Mouse (Mus musculus) T-cell, adult 2 months (primary cell): ENCODE data around the gene Nol4l.

Source experiments
- DNase-seq: peaks from one replicate; pipeline ENCODE4 v3.0.0; 2022; ENCODE audit warnings: low spot score

Nol4l gene

DNA sequence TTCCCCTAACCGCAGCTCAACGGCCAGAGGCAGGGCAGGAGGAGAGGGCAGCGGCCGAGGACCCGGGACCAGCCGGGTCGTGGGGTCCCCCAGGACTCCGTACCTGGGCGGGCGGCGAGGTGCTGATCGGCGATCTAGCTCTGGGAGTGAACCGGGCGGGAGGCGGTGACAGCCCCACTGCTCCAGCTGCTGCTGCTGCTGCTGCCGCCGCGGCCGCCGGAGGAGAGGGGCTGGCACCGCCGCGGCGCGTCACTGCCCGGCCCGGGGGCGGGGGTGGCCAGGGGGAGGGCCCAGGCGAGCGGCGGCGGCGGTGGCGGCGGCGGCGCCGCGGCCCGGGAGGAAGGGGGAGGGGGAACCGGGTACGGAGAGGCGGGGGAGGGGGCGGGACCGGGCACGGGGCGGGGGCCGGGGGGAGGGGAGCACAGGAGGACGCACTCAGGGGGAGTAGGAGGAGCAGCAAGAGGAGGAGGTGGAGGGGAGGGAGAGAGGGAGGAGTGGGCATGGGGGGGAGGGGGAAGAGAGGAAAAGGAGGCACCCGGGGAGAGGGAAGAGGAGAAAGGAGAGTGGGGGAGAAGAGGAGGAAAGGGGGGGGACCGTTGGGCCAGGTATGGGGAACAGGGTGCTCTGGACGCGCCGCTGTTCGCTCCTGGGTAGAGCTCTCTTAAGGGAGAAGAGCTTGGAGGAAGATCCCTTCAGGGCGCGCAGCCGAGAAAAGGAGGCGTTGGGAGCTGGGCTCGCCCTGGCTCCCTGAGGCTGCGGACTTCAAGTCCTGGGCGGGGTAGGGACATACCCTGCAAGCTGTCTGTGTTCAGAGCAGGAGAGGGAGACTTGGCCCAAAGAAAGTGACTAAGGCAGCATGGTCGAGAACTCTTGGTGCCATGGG is 85.3 kb downstream of the Nol4l start:
- DNase-seq: peak; percentile 45

DNA sequence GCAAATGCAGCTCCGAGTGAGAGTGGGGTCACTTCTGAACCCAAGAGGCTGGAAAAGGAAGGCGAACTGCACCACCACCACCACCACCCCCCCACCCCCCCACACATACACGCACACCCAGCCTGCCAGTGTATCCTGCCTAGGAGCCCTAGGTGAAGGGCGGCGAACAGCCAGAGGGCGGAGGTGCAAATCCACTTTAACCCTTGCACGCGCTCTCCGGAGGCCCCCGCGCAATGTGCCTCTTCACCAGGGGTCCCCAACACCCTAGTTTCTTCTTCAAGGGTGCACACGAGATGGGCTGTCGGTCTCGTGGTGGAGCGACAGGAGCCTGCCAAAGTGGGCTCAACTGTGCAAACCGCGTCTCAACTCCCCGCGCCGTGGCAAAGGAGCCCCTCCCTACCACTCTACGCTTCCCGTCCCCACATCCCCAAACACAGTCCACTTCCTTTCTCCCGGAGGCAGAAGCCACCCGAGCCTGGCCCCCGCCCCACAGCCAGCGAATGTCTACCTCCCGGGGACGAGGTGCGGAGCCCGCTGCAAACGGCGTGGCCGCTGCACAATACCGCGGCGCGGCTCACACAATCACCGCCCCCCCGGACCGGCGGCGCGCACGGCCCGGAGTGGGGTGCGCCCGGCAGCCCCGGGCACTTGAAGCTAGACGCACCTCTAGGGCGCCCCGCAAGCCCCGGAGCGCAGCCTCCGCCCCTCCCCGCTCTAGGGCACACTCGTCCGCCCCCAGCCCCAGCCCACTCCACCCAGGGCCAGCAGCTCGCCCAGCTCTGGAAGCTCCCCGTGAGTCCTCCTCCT is 86.1 kb downstream of the Nol4l start:
- DNase-seq: no peak

DNA sequence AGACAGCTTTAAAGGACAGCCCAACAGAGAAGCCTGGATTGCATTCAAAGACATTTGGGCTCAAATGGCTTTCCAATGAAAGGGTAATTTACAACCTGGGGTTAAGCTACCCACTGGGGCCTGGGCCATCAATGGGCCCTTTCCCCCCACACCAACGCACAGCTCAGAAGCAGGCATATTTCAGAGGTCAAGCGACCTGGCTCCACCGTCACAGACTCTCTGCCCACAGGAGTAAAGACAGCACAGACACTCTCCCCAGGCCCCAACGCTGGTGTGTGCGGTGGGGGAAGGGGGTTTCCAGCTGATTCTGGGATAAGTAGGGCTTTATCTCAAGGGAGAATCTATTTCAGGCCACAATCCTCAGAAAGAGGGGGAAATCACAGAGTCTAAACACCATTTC is 87.1 kb downstream of the Nol4l start:
- DNase-seq: no peak

DNA sequence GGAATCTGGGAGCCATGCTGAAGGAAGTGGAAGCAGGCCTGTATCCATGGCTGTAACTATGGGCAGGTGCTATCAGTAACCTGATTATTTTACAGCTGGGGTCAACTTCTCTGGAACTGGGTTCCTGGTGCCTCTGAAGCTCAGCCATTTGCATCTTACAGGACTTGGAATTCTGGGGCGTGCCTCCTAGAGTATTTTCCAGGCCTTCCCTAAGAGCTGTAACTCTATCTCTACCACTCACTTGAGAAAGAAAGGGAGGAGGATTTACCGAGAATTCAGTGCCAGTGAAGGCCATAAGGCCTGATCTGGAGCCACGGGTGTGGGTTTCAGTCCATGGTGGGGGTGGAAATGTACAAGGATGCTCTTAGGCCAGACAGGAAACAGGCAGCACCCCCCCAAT is 88.5 kb downstream of the Nol4l start:
- no peak for DNase-seq

DNA sequence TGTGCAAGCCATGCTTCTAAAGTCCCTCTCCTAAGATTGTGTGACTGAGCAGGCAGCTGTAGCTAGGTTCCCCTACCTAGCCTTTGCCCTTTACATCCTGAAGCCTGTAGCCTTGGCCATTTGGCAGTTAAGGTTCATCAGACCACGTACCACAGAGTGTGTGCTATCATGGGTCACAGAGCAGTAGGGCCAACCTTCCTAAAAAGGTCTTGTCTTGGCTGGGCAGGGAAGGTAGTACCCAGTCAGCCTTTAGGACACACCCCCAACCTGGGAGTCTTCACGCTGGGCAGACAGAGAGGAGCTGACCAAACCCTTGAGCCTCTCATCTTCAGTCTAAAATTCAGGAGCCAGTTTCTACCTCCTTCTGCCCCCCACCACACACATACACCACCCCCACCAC is 89.0 kb downstream of the Nol4l start:
- no peak for DNase-seq

DNA sequence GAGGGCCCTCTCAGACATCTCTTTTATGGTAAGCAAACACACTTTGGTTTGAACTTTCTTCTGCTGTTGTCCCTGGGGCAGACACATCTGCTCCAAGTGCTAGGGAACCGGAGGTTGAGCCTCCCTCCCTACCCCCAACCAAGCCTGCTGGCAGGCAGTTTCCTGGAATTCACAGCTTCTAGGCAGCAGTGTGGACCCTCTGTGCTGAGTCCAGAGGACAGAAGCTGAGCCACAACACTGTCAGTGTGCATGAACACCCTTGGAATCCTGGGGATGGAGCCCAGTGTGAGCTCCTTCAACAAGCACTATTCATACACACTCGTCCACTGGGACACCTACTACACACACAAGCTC is 92.5 kb downstream of the Nol4l start:
- DNase-seq: no peak

DNA sequence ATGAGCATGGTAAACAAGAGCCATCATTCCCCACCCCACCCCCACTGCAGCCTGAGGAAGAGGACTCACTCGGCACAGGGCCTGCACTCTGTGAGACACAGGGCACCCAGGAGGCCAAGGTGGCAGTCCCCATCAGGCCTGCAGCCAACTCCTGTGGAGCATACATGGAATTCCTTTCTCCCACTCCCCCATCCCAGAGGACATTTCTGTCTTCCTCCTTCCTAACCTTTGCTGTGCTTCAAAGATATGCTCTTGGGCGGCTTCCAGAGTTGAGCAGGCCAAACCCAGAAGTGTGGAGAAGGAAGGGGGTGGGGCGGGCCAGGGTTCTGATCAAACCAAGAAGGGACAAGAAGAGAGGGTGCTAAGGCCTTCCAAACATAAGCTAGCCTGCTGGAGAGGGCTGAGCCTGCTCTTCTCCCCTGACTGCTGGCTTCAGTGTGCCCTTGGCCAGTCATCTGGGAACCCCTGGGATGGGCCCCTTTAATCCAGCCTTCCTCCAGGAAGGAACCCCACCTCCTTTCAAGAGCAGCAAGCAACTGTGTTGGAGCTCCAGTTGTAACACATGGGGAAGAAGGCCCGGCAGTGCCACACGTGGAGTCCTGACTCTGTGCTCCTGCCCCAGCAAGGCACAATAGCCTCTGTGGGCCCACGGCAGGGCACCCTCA is 93.0 kb downstream of the Nol4l start:
- no peak for DNase-seq

DNA sequence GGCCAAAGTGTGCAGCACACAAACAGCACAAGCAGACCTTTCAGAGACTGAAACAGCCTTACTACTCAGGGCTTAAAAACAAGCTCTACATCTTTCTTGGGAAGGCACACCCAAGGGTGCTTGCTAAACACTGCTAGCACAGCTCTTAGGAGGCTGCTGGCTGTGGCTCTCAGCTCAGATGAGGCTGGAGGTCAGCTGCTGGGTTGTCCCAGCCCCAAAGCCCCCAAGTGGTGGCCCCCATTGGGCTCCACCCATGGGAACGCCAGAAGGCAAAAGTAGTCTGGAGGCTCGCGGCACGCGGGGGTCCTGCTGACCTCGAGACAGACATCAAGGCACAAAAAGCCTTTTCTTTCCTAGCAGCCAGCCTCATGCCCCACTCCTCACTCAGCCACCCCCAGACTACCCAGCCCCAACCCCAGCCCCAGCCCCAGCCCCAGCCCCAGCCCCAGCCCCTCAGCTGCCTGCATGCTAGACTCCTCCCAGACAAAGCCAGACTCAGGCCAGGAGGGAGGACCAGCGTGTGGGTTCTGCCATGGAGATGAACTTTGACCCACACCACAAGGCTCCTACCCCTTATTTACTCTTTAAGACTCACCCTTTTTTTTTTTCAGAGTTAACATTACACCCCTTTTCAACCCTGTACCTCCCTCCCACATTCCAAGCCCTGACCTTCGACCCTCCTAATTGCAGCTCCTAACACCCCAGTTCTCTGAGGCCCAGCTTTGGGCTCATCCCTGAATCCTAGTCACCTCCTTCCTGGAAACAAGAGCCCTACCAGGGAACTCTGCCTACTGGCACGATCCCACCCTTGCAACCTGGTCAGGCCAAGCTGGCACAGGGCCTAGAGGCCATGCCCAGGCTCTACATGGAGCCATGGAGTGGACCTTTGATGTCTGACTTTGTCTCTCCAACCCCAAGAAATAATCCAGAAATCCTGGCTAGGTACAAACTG is 94.6 kb downstream of the Nol4l start:
- no peak for DNase-seq

DNA sequence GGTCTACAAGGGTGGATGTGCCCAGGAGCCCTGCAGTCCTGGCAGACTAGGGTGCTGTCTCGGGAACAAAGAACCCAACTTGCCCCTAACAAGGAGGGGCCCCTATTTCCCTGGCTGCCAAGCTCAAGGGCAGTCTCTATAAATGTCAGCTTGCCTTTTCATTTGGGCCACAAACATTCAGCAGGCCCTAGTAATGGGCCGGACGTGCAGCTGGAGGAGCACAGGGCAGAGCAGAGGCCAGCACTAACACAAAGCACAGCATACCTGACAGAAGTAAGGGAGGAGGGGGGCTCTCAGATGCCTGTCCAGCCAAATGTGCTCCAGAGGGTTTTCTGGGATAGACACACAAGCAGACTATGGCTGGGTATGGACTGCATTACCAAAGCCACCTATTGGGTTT is 95.9 kb downstream of the Nol4l start:
- DNase-seq: no peak

DNA sequence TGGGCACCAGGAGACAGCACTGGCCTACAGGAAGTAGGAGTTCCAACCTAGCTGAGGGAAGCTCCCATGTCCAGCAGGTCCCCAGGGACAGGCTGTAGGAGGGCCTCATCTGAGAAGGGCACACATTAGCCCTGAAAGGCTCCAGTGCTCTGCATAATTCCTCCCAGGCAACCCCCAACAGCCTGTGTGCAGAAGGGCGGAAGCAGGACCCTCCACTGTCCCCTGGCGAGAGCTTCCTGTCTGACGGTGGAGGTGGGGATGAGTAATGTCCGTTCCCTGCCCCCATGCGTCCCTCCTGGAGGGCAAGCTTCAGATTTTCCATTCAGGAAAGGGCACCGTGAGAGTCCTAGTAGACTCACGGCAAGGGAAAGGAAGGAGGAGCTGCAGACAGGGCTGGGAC is 97.3 kb downstream of the Nol4l start:
- DNase-seq: no peak

DNA sequence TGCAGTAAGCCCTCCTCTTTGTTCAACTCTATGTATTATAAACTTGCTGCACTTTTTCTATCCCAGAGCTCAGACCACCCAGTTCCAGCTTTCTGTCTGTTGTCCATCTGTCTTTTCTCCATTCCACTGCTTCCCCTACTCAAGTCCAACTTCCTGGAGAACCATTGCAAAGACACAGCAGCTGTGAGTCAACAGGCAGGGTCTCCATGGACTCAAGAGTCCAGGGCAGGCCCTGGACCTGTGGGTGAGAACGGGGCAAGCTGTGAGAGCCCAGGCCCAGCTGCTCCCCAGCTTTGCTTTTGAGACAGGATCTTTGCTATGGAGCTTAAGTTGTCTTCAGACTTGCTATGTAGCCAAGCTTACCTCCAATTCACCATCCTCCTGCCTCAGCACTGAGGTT is 99.2 kb downstream of the Nol4l start:
- no peak for DNase-seq

DNA sequence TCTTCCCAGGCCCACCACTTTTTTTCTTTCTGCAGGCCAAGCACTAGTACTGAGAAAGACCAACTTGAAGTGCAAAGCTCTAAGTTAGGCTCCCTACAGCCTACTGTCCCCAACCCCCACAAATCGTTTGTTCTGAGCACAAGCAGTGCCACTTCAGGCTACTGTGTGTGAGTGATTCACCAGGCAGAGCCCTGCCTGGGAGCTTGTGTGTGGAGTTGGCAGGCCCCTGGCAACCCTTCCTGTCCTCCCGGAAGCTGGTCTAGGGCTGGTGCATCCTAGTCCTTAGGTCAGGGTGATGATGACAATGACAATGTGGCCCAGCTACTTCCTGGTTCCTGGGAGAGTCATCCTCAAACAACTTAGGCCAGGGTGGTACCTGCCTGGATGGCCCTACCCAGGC is 101.3 kb downstream of the Nol4l start:
- DNase-seq: no peak

DNA sequence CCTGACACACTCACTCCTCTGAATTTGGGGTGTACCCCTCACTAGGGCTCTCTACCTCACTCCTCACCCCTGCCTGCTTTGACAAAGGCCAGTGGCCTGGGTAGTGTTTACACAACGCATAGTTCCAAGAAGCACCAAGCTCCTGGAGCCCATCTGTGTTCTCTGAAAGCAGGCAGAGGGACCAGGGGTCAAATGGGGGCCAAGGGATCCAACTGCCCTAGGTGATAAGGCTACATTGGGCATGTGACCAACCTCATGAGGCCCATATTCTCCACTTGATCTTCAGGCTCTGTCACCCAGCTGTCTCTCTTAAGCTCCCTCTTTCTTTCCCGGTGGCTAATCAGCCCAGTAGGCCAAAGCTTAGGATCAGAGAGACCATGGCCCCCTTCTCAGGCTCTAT is 102.8 kb downstream of the Nol4l start:
- DNase-seq: no peak

DNA sequence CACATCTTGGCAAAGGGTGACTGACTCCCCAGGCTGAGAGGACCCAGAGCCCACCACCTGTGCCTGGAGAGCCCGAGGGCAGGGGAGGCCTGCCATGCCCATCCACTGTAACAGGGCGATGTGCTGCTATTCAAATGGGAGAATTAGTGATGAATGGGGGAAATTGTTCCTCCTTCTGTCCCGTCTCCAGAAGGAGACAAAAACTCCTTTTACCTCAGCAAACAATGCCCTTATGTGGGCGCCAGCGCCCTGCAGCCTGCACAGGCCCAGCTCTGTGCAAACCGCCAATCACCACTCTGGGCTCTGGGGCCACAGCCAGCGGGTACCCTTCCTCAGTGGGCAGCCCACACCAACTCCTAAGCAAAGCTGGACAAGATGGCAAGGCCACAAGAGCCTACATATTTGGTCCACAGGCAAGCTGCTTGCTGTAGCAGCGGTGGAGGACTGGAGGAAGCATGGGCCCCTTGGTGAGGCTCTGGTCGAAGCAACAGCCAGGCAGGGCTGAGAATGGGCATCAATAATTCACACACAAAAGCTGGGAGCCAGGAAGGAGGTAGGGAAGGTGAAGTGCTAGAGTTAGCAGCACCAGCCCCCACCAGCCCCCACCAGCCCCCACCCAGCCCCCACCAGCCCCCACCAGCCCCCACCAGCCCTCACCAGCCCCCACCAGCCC is 103.6 kb downstream of the Nol4l start:
- no peak for DNase-seq

DNA sequence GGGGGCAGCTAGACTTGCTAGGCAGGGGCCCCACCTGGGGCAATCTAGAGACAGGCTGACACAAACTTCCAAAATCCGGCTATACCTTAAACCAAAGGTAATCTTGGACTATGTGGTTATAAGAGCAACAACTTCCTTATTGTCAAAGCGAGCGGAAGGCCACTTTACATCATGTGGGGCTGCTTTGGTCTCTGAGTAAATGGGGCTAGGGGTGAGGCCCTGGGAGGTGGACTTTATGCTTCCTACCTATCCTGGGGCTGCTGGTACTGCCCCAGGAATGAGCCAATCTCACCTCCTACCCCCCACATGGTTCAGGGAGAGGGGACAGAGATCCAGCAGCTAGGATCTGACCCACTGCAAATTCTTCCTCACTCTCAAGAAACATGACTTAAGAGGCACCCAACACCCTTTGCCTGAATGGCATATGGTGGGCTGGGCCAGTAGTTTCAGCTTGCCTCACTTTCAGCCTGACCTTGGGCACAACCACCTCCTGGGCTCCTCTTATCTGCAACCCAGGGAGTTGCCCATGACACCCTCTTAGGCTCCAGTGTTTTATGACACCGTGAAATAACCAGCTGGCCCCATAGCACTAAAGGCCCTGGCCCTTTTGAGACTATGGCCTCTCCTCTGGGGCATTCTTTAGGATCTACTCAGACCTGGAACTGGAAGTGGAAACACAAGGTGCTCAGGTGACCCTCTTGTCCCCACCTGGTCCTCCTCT is 104.5 kb downstream of the Nol4l start:
- no peak for DNase-seq

DNA sequence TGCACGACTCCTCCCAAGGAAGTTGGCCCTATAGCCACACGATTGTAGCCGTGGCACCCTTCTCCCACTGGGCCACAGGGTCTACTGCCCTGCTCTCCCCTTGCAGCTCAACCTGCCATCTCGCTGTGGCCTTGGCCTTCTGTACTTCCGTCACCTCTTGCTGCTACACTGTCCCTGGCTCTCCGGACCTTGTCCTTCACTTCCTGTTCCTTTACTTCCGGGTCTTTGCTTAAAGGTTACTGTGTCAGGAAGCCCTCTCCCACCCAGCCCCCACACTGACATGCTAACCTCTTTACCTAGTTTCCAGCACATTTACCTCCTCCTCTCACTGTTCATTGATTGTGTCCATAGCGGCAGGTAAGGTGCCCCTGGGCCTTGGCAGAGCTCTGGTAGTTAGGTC is 105.2 kb downstream of the Nol4l start:
- DNase-seq: no peak

DNA sequence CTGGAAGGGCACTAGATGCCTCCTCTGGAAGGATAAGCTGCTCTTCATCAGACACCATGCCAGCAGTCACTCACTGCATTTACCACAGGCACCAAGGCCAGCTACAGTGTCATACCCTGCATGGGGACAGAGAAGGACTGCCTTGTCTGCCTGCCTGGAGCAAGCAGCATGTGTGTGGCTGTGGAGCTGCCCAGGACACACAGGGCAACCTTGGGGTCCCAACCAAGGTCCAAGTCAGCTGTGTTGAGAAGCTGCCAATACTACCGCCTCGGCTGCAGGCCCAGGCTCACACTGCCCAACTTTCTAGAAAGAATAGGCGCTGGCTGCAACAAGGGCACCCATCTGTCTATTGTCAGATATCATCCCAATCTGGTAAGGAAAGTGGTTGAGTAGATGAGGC is 106.7 kb downstream of the Nol4l start:
- DNase-seq: no peak

DNA sequence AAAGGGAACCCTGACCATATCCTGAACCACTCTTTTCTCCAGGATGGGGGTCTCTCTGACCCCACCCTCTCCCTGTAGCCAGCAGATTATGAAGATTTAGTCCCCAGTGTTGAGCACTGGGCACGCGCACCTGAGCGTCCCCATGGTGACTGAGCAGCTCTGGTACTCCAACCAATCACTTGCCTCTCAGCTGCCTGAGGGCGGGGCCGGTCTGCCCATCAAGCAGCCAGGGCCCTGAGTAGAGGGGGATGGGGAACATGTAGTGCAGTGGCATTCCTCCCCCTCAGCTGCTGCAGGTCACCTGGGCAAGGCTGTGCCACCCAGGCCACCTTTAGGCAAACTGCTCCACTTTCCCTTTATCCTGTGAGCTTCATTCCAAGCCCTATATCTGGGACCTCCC is 107.7 kb downstream of the Nol4l start:
- no peak for DNase-seq

DNA sequence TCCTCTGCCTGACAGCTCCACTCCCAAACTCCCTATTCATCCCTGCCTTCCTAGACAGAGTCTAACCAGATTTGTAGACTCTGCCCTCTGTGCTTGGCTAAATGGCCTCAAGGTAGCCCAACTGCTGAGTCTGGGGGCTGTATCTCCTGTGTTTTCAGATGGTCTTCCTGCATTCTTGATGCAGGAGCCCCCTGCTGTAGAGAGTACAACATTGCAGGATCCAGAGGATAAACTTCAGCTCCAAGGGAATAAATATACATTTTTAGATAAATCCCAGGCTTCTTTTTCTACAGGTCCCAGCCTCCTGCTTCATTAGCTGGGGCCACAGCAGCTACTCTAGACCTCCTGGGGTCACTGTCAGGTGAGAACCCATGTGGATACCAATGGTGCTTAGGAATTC is 108.5 kb downstream of the Nol4l start:
- DNase-seq: no peak

DNA sequence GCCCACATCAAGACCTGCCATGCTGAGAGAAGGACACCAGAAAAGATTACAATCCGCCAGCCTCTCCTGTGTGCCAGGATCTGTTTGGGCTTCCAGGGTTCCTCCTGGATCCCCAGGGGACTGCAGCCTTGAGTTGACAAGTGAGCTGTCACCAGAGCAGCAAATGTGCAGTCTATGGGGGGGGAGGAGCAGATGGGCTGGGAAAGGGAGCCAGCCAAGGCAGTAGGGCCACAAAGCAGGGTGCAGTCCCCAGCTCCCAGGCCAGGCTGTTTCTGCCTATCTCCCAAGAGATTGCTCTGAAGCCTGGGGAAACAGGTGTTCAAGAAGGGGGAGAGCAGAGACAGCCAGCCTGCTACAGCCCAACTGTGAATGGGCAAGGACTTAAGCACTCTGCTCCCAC is 111.4 kb downstream of the Nol4l start:
- no peak for DNase-seq

DNA sequence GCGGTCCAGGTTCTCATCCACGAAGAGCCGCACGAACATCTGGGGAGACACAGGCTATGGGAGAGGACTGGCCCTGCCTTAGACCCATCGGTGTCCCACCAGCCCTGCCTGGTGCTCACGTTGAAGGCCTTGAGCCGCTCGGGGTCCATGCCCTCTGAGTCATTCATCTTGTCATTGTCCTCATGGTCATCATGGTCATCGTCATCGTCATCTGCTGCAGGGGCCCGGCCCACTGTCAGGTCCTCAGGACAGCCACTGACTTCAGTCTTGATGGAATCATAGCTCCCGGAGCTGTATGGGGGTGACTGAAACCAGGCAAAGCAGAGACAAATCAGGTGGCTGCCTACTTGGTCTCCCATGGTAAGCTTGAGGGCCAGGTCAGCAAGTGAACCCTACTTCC is 111.9 kb downstream of the Nol4l start:
- no peak for DNase-seq
